Mouse (Mus musculus): ENCODE data around the gene Cyb5r3.

DNA sequence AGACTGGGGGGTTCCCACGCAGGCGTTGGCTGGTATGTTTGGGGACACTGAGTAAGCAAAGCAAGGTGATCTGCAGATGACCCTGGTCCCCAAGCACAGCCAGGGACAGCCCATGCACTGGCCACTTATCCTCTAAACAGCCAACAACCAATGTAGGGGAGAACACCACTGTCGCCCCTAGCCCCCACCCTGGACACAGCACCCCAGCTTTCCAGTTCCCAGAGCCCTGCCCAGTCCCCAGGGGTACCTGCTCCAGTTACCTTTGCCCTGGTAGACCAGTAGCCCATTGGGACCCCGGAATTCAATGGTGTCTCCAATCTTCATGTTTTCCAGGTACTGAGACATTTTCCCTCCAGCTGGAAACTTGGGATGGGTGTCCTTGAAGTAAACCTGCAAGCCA lies 11.8 kb downstream of the Cyb5r3 start:
- no peak for TF ChIP-seq JUND (IDR thresholded peaks at IDR 0.05; ENCODE audit: low read depth, low read length)
- TF ChIP-seq E2F4 (IDR thresholded peaks at IDR 0.05; ENCODE audit: borderline replicate concordance, low read depth, low read length) = no peak
- no peak for TF ChIP-seq TAL1 (IDR thresholded peaks at IDR 0.05; ENCODE audit: low read length)
